Mouse (Mus musculus): ENCODE measurements around the gene Ppp1r14b.

The Ppp1r14b gene

GRCm38 (mm10) chr19:6942764-6943163, 32.0 kb upstream of the Ppp1r14b start:
- DNase-seq (ENCODE audit: low spot score) = no peak

DNA sequence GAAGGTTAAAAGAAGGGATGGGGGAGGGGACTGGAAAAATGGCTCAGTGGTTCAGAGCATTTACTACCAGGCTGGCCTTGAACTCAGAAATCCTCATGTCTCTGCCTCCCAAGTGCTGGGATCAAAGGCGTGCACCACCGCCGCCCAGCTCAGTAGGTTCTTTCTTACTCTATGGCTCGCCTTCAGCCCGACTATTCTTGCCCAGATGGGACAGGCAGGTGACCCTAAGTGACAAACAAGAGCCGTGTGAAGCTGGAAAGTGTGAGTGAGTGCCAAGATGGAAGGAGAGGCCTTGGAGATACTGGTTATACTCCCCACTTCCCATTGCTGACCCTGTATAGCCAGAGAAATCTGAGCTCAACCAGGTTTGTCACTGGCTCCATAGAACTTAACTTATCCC, 31.1 kb upstream of the Ppp1r14b start:
- no peak for DNase-seq (ENCODE audit: low spot score)

GRCm38 (mm10) chr19:6947742-6948141, 27.0 kb upstream of the Ppp1r14b start:
- no peak for DNase-seq (ENCODE audit: low spot score)

DNA sequence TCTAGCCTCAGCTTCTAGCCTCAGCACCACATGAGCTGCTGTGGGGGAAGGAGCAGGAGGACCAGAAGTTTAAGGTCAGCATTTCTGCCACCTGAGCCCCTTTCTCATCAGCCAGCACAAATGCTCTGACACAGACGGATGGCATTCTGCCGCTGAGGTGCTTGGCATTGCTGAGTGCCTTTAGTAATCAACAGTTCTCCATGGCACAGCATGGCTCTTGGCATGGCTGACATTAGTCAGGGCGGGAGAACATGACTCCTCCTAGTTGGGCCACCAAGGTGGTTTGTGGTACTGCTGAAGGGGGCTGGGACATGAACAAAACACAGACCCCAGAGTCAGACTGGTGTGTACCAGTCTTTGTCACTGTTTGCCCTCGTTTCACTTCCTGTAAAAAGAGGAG, 26.6 kb upstream of the Ppp1r14b start:
- no peak for DNase-seq (ENCODE audit: low spot score)

DNA sequence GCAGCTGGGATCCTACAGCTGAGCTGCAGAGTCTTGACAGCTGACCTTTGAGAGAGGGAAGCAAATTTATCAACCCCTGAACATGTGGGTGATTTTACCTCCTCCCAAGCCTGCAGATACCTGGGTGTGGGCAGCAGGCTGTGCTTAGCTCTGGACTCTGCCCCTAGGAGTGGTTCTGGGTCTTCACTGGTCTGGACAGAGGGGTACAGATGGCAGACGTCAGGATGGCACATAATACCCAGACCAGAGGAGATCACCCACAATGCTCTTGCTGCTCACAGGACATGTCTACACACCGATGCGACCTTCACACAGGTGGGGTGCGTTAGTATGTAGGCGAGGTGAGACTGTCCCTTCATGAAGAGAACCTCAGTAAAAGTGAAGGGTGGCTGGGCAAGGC, 25.2 kb upstream of the Ppp1r14b start:
- DNase-seq (ENCODE audit: low spot score) = no peak

- DNase-seq (ENCODE audit: low spot score) = no peak
These were observed 24.8 kb upstream of the Ppp1r14b start for GRCm38 (mm10) chr19:6949951-6950350.

DNA sequence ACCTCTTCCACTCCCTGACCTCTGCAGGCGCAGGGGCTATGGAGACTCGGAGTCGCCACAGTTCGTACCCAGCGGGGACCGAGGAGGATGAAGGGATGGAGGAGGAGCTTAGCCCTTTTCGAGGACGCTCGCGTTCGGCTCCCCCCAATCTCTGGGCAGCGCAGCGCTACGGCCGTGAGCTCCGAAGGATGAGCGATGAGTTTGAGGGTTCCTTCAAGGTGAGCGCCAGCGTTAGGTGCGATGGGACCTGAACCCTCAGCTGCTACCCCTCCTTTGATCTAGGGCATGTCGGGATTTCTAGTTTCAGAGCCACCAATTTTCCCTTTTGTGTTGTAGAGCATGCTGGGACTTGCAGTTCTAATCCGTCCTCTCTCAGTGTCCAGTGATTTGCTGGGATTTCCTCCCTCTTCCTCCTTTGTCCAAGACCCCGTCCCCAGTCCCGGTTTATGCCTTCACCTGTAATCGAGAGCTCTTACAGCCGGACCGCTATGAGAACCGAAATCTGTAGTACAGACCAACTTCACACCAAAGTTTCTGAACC, 24.1 kb upstream of the Ppp1r14b start:
- DNase-seq (ENCODE audit: low spot score) = no peak

DNA sequence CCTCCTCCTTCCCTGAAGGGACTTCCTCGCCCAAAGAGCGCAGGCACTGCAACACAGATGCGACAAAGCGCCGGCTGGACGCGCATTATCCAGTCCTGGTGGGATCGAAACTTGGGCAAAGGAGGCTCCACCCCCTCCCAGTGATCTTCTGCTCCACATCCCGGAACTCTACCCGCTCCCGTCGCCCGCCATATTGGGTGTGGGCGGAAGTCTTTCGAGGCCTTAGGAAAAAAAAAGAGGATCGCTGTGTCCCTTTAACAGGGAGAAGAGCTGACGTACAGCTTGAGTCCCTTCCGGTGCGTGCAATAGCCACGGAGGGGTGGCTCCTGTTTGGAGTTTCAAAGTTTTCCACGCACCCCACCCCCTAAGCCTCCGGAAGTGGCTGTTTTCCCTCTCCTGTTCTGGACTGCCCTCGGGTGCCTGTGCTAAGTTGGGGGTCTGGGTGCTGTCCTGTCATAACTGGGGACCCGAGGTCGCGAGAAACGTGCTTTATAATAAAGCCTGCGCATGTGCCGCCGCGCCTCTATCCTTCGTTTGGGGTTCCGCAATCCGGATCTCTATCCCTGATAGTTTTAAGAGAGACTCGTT, 23.3 kb upstream of the Ppp1r14b start:
- DNase-seq (ENCODE audit: low spot score) = peak; percentile 95

- peak; percentile 85 for DNase-seq (ENCODE audit: low spot score)
These were observed 22.6 kb upstream of the Ppp1r14b start for GRCm38 (mm10) chr19:6951994-6952711.

GRCm38 (mm10) chr19:6952712-6953037, 22.1 kb upstream of the Ppp1r14b start:
- peak; percentile 94 for DNase-seq (ENCODE audit: low spot score)

GRCm38 (mm10) chr19:6954046-6954445, 20.7 kb upstream of the Ppp1r14b start:
- no peak for DNase-seq (ENCODE audit: low spot score)

DNA sequence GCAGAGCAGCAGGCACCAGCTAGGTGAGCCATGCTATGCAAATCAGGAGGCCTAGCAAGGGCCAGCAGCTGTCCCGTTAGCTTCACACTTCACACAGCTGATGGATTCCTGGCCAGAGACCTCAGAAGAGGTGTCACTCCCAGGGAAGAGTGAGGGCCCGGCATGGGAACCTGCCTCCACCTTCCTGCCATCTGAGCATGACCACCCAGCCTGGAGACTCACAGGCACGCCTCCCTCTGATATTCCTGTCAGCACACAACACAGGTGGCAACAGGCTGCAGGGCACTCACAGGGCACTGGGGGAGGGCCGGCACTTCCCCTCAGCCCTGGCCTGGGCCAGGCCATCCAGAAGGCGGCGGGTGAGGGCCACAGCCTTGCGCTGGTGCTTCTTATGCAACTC, 19.3 kb upstream of the Ppp1r14b start:
- DNase-seq (ENCODE audit: low spot score) = no peak

DNA sequence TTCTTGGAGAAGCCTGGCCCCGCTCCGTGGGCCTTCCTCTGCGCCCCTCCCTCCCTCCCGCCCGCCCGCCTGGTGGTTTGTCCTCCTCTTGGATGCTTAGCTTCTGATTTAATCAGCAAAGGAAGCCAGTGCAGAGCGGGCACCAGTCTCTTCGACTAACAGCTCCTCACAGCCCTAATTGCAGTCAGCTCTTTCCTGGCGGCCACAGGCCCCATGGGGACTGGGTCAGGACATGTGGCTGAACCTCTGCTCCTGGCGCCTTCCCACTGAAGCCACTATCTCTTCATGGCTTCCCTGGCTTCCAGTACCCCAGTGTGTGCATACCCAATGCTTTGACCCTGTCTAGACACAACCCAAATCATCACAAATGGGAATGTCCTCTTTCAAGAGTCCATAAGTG, 18.3 kb upstream of the Ppp1r14b start:
- DNase-seq (ENCODE audit: low spot score) = no peak

GRCm38 (mm10) chr19:6968491-6969271, 6.1 kb upstream of the Ppp1r14b start:
- DNase-seq (ENCODE audit: low spot score) = no peak

DNA sequence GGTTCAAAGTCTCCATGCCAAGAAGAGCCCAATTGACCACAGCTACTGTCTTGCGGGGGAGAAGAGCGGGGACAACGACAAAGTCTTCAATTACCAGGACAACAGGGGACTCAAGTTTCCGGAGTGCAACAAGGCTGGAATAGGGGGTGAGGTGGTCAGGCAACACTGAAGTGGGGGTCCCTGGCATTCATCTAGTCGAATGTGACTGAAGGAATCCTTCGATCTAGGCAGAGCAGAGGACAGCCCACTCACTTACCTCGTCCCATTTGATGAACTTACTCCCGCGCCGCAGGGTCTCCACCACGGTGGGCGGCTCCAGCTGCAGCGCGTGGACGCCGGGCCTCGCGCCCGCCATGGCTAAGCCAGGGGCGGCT, 5.5 kb upstream of the Ppp1r14b start:
- DNase-seq (ENCODE audit: low spot score) = no peak

- no peak for DNase-seq (ENCODE audit: low spot score)
These were observed 4.9 kb upstream of the Ppp1r14b start for GRCm38 (mm10) chr19:6969665-6970381.

DNA sequence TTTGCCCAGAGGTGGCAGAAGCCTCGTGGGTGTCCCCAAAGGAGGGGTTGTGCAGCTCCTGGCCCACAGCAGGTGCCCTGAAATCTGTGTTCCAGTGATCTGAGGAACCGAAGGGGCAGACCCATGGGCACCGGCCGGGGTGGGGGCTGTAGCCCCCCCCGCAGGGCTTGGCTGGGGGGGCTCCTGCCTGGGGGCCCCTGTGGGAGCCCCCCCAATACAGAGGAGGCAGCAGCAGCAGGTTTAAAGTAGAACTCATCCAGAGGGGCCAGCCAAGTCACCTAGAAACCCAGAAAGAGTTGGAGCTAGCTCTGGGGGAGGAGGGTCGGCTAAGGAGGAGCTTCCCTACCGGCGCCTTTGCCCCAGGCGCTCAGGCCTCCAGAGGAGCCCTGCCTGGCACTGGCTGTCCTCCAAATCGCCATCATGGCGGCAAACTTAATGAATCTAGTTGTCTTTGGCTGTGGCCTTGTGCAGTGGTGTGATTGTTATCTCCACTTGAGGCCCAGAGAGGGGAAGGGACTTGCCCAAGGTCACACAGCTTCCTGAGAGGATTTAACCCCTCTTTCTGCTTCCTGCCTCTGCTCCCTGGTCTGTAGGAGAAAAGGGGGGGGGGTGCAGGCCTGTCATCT, 4.2 kb upstream of the Ppp1r14b start:
- DNase-seq (ENCODE audit: low spot score) = peak; percentile 66

GRCm38 (mm10) chr19:6971644-6972043, 3.1 kb upstream of the Ppp1r14b start:
- no peak for DNase-seq (ENCODE audit: low spot score)

- no peak for DNase-seq (ENCODE audit: low spot score)
These were observed 2.4 kb upstream of the Ppp1r14b start for GRCm38 (mm10) chr19:6972247-6972917.

DNA sequence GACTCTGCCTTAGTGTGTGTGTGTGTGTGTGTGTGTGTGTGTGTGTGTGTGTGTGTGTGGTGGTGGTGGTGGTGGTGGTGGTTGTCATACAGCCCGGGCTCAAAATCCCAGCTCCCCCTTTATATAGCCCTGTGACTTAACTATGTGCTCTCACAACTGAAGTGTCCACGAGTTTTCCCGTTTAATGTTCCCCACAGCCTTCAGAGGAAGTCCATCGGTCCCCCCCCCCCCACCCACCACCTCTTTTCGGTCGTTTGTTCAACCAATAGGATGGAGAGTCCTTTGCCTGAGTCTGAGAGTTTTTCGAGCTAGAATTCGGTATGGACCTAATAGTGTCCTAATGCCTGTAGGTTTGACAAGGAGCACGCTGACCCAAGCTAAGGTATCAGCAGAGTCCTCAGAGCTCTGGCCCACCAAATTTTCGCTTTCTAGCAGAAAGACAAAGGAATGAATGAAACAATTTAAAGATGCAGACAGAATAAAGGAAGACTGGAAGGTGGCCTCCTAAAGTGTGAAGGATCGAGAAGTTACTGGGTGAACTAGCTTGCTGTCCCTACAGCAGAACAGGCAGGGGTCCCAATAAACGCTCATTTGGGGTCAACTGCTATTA, 1.1 kb upstream of the Ppp1r14b start:
- no peak for DNase-seq (ENCODE audit: low spot score)
